Mouse (Mus musculus) midbrain, embryonic 16.5 days (tissue): Measurements from ENCODE around the gene Lmntd1. TPM values are rescaled to one million over a fixed set of nuclear protein-coding genes. Genes with fewer than 3 reads are reported as not detected.

Experiments used
- ATAC-seq: fragments of 200-750 bp; cut with Nextera tagmentation; 2 replicates; pipeline ENCODE4 v1.8.0; 2017; ENCODE audit warnings: moderate TSS enrichment
- H3K27ac ChIP-seq: fragments of 300-500 bp; sonication (generic); 2 replicates; pipeline ENCODE4 v1.5.1; 2014; ENCODE audit warnings: mild to moderate bottlenecking, low read length, mixed read lengths
- H3K27me3 ChIP-seq: fragments of 300-500 bp; sonication (generic); 2 replicates; pipeline ENCODE4 v1.6.1; 2014; ENCODE audit warnings: low read depth, low read length, mixed read lengths; ENCODE audit not compliant: control insufficient read depth, insufficient read depth
- H3K36me3 ChIP-seq: fragments of 300-500 bp; sonication (generic); 2 replicates; pipeline ENCODE4 v1.6.1; 2014; ENCODE audit warnings: mild to moderate bottlenecking, low read length, moderate library complexity, mixed read lengths; ENCODE audit not compliant: control insufficient read depth, insufficient read depth
- H3K4me1 ChIP-seq: fragments of 300-500 bp; sonication (generic); 2 replicates; pipeline ENCODE4 v1.6.1; 2014; ENCODE audit warnings: mild to moderate bottlenecking, low read length, mixed read lengths; ENCODE audit not compliant: control insufficient read depth, insufficient read depth
- H3K4me2 ChIP-seq: fragments of 300-500 bp; sonication (generic); 2 replicates; pipeline ENCODE4 v1.6.1; 2014; ENCODE audit warnings: mild to moderate bottlenecking, low read length, mixed read lengths
- H3K4me3 ChIP-seq: fragments of 300-500 bp; sonication (generic); 2 replicates; pipeline ENCODE4 v1.5.1; 2014; ENCODE audit warnings: low read depth, mild to moderate bottlenecking, low read length, moderate library complexity, mixed read lengths
- H3K9ac ChIP-seq: fragments of 300-500 bp; sonication (generic); 2 replicates; pipeline ENCODE4 v1.6.1; 2014; ENCODE audit warnings: low read depth, low read length, mixed read lengths
- H3K9me3 ChIP-seq: fragments of 300-500 bp; sonication (generic); replicated peaks from 2 replicates; pipeline ENCODE4 v1.6.1; 2014; ENCODE audit warnings: mild to moderate bottlenecking, low read length, mixed read lengths; ENCODE audit not compliant: control insufficient read depth, poor library complexity, severe bottlenecking
- WGBS: fragments of 180-500 bp; shearing (Covaris S2); extraction: QIAGEN DNeasy Blood & Tissue Kit; methylation state at CpG from one replicate; pipeline ENCODE4 v1.1.7; 2014; 5-methylcytosine and 5-hydroxymethylcytosine counted together
- polyA plus RNA-seq: library from polyadenylated mRNA; unstranded; fragments of >200 nt; fragmentation: Nextera tagmentation; extraction: Ambion mirVana; gene quantifications from 2 replicates; pipeline ENCODE4 v1.2.1, GENCODE M21; 2015

Lmntd1 gene
- polyA plus RNA-seq, 1 experiment from 2014 or later, result 1.5 TPM

GRCm38 (mm10) chr6:145640971-145641506 is 26.9 kb upstream of the Lmntd1 start:
- no peak for ATAC-seq
- 88% methylated on average over 4 of the region's 4 CpGs for WGBS
- Histone ChIP-seq H3K4me3 (no peak overlapping the region), H3K9me3 (no peaks in the 10 kb centered on the region; the same call in 1 of the 2 replicates), H3K36me3 (no peaks in the 10 kb centered on the region), H3K4me1 (no peaks in the 10 kb centered on the region), H3K9ac (no peak overlapping the region), H3K27me3 (no peaks in the 10 kb centered on the region), H3K27ac (no peak overlapping the region), H3K4me2 (no peak overlapping the region)

- H3K4me3 ChIP-seq, result no peak overlapping the region
- no peaks in the 10 kb centered on the region for H3K4me1 ChIP-seq
Observed at GRCm38 (mm10) chr6:145638248-145638647, 24.1 kb upstream of the Lmntd1 start.

DNA sequence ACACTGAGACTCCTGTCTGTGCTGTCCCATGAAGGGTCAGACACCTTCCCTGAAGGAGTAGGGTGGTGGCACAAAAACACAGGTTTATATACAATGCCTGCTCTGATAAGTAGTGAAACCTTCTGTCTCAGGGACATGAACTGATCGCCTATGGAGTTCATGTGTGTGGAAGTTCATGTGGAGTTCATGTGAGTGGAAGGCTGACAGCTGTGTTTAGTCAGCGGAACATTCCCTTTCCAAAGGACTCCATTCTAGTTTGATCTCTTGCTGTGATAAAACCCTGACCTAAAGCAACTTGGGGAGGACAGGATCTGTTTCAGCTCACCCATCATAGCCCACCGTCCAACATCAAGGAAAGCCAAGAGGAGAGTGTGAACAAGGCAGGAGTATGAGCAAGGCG is 22.6 kb upstream of the Lmntd1 start:
- H3K27ac ChIP-seq, result no peak overlapping the region
- no peak overlapping the region for H3K9ac ChIP-seq
- no peak for ATAC-seq
- no peak overlapping the region for H3K4me2 ChIP-seq
- no peak overlapping the region for H3K4me3 ChIP-seq
- WGBS, result 83% methylated on average over 4 of the region's 4 CpGs
- no peaks in the 10 kb centered on the region for H3K36me3 ChIP-seq
- H3K9me3 ChIP-seq, result no peaks in the 10 kb centered on the region; the same call in 1 of the 2 replicates
- H3K4me1 ChIP-seq, result no peaks in the 10 kb centered on the region
- no peaks in the 10 kb centered on the region for H3K27me3 ChIP-seq

More at GRCm38 (mm10) chr6:145638248-145638647, 24.1 kb upstream of the Lmntd1 start:
- Histone ChIP-seq H3K9ac (no peak overlapping the region), H3K36me3 (no peaks in the 10 kb centered on the region), H3K27ac (no peak overlapping the region), H3K4me2 (no peak overlapping the region), H3K9me3 (no peaks in the 10 kb centered on the region; the same call in 1 of the 2 replicates), H3K27me3 (no peaks in the 10 kb centered on the region)
- 82% methylated on average over 6 of the region's 6 CpGs for WGBS
- ATAC-seq, result no peak

DNA sequence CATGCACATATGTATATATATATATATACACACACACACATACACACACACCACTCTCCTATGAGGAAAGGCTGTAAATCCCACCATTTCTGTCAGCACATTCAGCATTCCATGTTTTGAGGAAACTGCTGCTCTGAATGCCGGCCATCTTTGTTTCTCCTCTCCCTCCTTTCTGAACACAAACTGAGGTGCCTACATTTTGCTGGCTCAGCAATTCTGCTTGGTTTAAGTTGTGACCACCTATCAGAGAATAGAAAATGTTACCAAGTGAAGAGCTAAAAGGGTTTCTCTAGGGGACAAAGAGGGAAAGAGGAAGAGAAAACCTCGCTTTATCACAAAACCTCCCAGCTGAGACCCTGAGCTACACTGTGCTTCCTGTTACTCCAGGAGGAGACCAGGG is 20.3 kb upstream of the Lmntd1 start:
- Histone ChIP-seq H3K4me1 (no peaks in the 10 kb centered on the region), H3K4me3 (no peak overlapping the region), H3K27me3 (no peaks in the 10 kb centered on the region), H3K9me3 (no peaks in the 10 kb centered on the region), H3K27ac (no peak overlapping the region), H3K4me2 (no peak overlapping the region), H3K36me3 (no peaks in the 10 kb centered on the region), H3K9ac (no peak overlapping the region)
- 80% methylated on average over 2 of the region's 2 CpGs for WGBS
- no peak for ATAC-seq

DNA sequence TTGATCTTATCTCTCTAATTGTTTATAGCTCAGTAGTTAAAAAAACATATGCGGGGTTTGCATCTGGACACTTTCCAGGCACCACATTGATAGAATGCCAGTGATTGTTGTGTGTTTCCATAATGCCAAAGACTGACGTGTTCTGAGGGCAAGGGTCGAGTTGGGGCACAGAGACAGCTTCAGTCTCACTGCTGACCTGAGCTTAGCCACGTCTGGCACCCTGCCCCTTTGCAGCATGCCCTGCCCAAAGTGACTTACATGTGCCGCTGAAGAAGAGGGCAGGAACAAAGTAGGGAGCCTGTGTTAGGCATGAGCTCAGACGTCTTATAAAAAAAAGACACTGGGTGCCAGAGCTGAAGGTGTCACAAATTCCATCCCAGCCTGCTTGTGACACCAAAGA is 16.1 kb upstream of the Lmntd1 start:
- H3K4me3 ChIP-seq, result no peak overlapping the region
- H3K27ac ChIP-seq, result no peak overlapping the region
- H3K36me3 ChIP-seq, result no peaks in the 10 kb centered on the region
- no peaks in the 10 kb centered on the region for H3K9me3 ChIP-seq
- whole genome bisulfite sequencing, result 61% methylated on average over 6 of the region's 6 CpGs
- no peak for ATAC-seq
- no peak overlapping the region for H3K4me2 ChIP-seq
- peaks cover 4% of the 10 kb centered on the region; the same call in 1 of the 2 replicates for H3K4me1 ChIP-seq
- H3K27me3 ChIP-seq, result no peaks in the 10 kb centered on the region
- no peak overlapping the region for H3K9ac ChIP-seq

DNA sequence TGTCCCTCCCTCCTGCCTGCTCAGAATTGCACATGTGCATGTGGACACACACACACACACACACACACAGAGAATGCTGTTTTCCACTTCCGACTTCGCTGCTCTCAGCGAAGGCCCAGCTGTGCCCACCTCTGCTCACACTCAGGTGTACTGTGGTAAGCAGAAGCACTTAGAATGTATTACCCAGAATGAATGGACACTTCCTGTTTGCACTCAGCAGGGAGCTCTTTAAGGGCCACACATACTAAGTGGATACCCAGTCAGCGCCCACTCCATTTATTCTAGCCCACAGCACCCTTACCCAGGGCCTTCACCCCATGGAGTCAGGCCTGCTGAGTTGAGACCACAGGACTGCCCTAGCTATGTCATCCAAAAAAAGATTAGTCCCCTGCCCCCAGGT is 9.0 kb upstream of the Lmntd1 start:
- Histone ChIP-seq H3K27ac (no peak overlapping the region), H3K9ac (no peak overlapping the region), H3K4me2 (no peak overlapping the region), H3K4me1 (peaks cover 1% of the 10 kb centered on the region; the same call in 1 of the 2 replicates), H3K27me3 (no peaks in the 10 kb centered on the region), H3K9me3 (no peaks in the 10 kb centered on the region), H3K36me3 (no peaks in the 10 kb centered on the region), H3K4me3 (no peak overlapping the region)
- no peak for ATAC-seq
- 92% methylated on average over 4 of the region's 4 CpGs for WGBS

DNA sequence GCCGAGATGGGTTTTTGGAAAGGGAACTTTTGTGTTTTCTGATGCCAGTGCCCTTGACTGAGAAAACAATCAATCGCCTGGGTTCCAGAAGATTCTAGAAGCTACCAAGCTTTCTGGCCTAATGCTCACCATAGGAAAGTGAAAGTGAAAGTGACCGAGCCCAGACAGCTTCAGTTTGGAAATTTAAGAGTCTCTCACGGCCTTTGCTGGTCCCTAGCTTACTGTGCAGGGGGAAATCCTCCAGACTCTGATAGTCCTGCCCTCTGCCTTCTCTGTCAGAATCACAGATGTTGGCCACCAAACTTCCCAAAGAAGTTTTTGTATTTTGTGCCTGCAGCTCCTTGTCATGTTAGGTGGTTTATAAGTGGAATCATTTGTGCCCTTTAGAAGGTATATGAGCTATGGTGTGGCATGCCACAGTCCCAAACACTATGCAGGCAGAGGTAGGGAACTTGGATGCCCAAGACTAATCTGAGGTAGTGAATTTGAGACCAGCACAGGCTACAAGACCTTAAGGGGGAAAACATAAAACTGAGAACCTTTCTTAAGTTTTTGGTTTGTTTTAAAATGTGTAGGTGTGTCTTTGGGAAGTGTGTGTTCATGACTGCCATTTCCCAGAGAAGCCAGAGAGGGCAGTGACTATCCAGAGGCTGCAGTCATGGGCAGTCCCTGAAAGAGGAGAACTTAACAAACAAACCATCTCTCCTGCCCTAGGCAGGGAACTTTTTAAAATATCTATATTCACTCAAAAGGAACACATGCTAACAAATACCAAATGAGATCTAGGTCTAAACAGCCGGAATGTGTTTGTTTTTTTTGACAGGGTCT is 2.5 kb upstream of the Lmntd1 start:
- Histone ChIP-seq H3K4me3 (no peak overlapping the region), H3K4me1 (no peaks in the 10 kb centered on the region), H3K9ac (no peak overlapping the region), H3K27me3 (no peaks in the 10 kb centered on the region), H3K4me2 (no peak overlapping the region), H3K27ac (no peak overlapping the region), H3K9me3 (no peaks in the 10 kb centered on the region), H3K36me3 (no peaks in the 10 kb centered on the region)
- 90% methylated on average over 5 of the region's 5 CpGs for WGBS
- ATAC-seq, result no peak

DNA sequence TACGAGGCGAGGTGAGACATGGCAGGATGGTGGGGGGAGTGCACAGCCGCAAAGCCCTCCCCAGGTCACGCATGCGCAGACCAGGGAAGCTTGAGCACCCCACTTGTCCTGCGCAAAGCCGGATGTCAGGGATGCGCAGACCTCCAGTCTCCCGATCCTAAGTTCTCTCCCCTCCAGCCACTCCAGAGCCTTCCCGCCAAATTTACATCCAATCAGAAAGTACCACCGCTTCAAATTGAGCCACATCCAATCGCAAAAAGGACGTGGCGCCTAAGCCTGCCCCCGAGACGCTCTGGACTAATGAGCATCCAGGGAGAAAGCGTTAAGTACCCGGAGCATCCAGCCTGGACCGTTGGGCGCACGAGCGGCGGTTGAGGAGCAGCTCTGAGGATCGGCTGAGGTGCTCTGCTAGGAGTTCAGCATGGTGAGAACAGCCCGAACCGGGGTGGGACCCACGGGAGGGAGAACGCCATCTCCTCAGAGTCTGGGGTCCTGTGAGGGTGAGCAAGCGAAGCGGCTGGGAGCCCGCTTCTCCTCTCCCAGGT is 1.6 kb upstream of the Lmntd1 start, which contains the start of gene Tuba3b:
Tuba3b (plus strand) TSS at position 92 of the 545 bp plus-strand sequence.
- no peak within 1 kb of the TSS for H3K9ac ChIP-seq
- no peak within 1 kb of the TSS for H3K4me3 ChIP-seq
- H3K27me3 ChIP-seq, result no peaks in the 10 kb centered on the region
- WGBS, result 96% methylated on average over 31 of the region's 31 CpGs
- ATAC-seq, result no peak
- H3K4me1 ChIP-seq, result no peaks in the 10 kb centered on the region
- no peak within 1 kb of the TSS for H3K27ac ChIP-seq
- no peaks in the 10 kb centered on the region for H3K36me3 ChIP-seq
- no peaks in the 10 kb centered on the region for H3K9me3 ChIP-seq
- no peak within 1 kb of the TSS for H3K4me2 ChIP-seq

DNA sequence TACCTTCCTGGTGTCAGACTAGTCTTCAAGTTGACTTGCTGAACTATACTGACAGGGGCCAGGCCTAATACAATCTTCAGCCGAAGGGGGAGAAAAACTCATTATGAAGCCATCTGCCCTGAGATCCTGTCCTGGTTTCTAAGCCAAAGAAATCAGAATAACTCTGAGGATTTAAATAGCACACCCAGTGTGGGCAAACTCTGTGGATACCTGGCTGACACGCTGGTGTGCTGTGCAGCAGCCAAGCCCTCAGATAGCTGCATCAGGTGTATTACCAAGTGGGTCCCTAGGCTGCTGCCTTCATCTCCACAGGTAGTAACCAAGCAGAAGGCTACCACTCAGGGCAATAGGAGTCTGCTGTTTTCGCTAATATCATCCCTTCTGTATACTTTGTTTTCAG is 1.5 kb downstream of the Lmntd1 start:
- no peak for ATAC-seq
- WGBS, result 81% methylated on average over 3 of the region's 3 CpGs

More for the DNA sequence above, 1.5 kb downstream of the Lmntd1 start:
- Histone ChIP-seq H3K27ac (no peak overlapping the region), H3K4me2 (no peak overlapping the region), H3K9ac (no peak overlapping the region), H3K27me3 (no peaks in the 10 kb centered on the region), H3K36me3 (no peaks in the 10 kb centered on the region), H3K4me1 (no peaks in the 10 kb centered on the region), H3K4me3 (no peak overlapping the region), H3K9me3 (no peaks in the 10 kb centered on the region)
